Mouse (Mus musculus): ENCODE measurements around the gene Gpd1. TPM values are rescaled to one million over a fixed set of nuclear protein-coding genes. Genes with fewer than 3 reads are reported as not detected.

Gpd1 gene
- polyA plus RNA-seq (2015; fragmentation: Nextera tagmentation; extraction: Ambion mirVana) = 3.3 and 3.7 TPM in 2 replicates

- ATAC-seq (ENCODE audit: low read depth) = peak; percentile 41
- peaks cover 12% of the 10 kb centered on the region for H3K36me3 ChIP-seq (ENCODE audit: control insufficient read depth, insufficient read depth, low read length)
- H3K9ac ChIP-seq (ENCODE audit: low read length) = peak within 1 kb of the TSS; percentile 33
- H3K4me3 ChIP-seq (ENCODE audit: low read length) = 0 out of 2 replicates have a peak within 1 kb of the TSS, but pooled peaks have one; percentile 7
- no peaks in the 10 kb centered on the region for H3K9me3 ChIP-seq (ENCODE audit: control insufficient read depth, low read length)
- H3K4me1 ChIP-seq (replicated peaks; ENCODE audit: control insufficient read depth, insufficient read depth, low read length) = peaks cover 5% of the 10 kb centered on the region; the same call in 1 of the 2 replicates
- H3K4me2 ChIP-seq (ENCODE audit: low read depth, low read length) = peak within 1 kb of the TSS; percentile 36; the same call in 1 of the 2 replicates
- peak within 1 kb of the TSS; percentile 28 for H3K27ac ChIP-seq (ENCODE audit: low read length)
- no peaks in the 10 kb centered on the region for H3K27me3 ChIP-seq (ENCODE audit: control insufficient read depth, insufficient read depth, low read depth, low read length)
- 49% methylated on average over 26 of the region's 26 CpGs for WGBS
Measured at GRCm38 (mm10) chr15:99717386-99718334, at the start of gene Gpd1. Gene Gpd1, plus strand, starts transcription at chr15:99717515.

DNA sequence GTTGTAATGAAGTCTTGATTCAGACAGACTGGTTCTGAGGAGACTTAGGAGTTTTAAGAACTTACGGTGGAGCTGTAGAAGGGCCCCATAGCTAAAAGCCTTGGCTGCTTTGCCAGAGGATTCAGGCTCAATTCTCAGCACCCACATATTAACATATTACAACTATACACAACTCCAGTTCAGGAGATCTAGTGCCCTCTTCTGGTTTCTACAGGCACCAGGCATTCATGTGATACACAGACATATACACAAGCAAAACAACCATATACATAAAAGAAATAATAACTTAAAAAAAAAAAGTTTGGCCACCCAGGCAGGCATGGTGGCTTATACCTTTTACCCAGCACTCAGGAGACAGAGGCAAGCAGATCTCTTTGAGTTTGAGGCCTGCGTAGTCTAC lies 49.8 kb upstream of the Gpd1 start:
- WGBS = 100% methylated on average over 2 of the region's 2 CpGs
- Histone ChIP-seq H3K27ac (ENCODE audit: low read length) (no peak overlapping the region), H3K36me3 (ENCODE audit: control insufficient read depth, insufficient read depth, low read length) (no peaks in the 10 kb centered on the region), H3K9ac (ENCODE audit: low read length) (no peak overlapping the region), H3K4me1 (replicated peaks; ENCODE audit: control insufficient read depth, insufficient read depth, low read length) (peaks cover 21% of the 10 kb centered on the region), H3K4me2 (ENCODE audit: low read depth, low read length) (no peak overlapping the region), H3K4me3 (ENCODE audit: low read length) (no peak overlapping the region), H3K9me3 (ENCODE audit: control insufficient read depth, low read length) (no peaks in the 10 kb centered on the region), H3K27me3 (ENCODE audit: control insufficient read depth, insufficient read depth, low read depth, low read length) (peaks cover 51% of the 10 kb centered on the region)
- no peak for ATAC-seq (ENCODE audit: low read depth)

DNA sequence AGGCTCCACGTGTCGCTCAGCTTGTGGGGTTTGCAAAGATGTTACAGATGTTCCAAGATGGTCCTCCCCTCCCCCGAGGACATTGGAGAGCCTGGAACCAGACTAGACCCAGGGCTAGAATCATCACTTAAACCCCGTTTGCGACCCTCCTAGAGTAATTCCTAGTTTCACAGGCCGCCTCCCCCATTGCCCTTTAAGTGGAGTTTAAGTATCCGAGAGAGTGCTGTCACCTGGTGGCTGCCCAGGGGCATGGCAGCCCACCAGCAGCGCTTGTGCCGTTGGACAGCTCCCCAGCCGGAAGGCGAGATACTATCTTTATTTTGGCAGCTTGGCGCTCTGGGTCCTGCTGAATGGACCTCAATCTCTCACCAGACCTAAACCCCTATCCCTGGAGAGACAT lies 48.4 kb upstream of the Gpd1 start:
- ATAC-seq (ENCODE audit: low read depth) = no peak
- Histone ChIP-seq H3K27me3 (ENCODE audit: control insufficient read depth, insufficient read depth, low read depth, low read length) (peaks cover 59% of the 10 kb centered on the region), H3K4me1 (replicated peaks; ENCODE audit: control insufficient read depth, insufficient read depth, low read length) (peaks cover 20% of the 10 kb centered on the region), H3K36me3 (ENCODE audit: control insufficient read depth, insufficient read depth, low read length) (no peaks in the 10 kb centered on the region), H3K4me3 (ENCODE audit: low read length) (no peak overlapping the region), H3K27ac (ENCODE audit: low read length) (no peak overlapping the region), H3K9ac (ENCODE audit: low read length) (no peak overlapping the region), H3K9me3 (ENCODE audit: control insufficient read depth, low read length) (no peaks in the 10 kb centered on the region), H3K4me2 (ENCODE audit: low read depth, low read length) (no peak overlapping the region)
- WGBS = 3% methylated on average over 12 of the region's 12 CpGs

DNA sequence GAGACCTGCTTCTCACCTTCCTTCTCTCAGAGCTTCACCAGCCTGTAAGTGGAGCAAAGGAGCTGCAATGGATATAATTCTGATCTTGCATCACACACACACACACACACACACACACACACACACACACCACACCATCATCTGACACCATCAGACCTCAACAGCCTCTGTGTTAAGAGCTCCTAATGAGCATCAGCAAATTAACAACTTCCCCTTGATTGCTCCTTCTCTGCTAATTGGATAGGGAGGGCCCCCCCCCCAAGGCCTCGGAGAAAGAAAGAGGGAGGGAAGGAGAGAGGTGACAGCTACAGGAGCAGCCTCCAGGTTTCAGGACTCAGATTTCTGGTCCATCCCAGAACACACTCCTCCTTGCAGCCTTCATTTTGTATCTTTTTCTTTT lies 47.9 kb upstream of the Gpd1 start:
- 0% methylated on average over 1 of the region's 1 CpGs for WGBS
- Histone ChIP-seq H3K27ac (ENCODE audit: low read length) (no peak overlapping the region), H3K9ac (ENCODE audit: low read length) (no peak overlapping the region), H3K4me2 (ENCODE audit: low read depth, low read length) (no peak overlapping the region), H3K27me3 (ENCODE audit: control insufficient read depth, insufficient read depth, low read depth, low read length) (peaks cover 59% of the 10 kb centered on the region), H3K9me3 (ENCODE audit: control insufficient read depth, low read length) (no peaks in the 10 kb centered on the region), H3K4me3 (ENCODE audit: low read length) (no peak overlapping the region), H3K4me1 (replicated peaks; ENCODE audit: control insufficient read depth, insufficient read depth, low read length) (peaks cover 15% of the 10 kb centered on the region), H3K36me3 (ENCODE audit: control insufficient read depth, insufficient read depth, low read length) (no peaks in the 10 kb centered on the region)
- ATAC-seq (ENCODE audit: low read depth) = no peak

DNA sequence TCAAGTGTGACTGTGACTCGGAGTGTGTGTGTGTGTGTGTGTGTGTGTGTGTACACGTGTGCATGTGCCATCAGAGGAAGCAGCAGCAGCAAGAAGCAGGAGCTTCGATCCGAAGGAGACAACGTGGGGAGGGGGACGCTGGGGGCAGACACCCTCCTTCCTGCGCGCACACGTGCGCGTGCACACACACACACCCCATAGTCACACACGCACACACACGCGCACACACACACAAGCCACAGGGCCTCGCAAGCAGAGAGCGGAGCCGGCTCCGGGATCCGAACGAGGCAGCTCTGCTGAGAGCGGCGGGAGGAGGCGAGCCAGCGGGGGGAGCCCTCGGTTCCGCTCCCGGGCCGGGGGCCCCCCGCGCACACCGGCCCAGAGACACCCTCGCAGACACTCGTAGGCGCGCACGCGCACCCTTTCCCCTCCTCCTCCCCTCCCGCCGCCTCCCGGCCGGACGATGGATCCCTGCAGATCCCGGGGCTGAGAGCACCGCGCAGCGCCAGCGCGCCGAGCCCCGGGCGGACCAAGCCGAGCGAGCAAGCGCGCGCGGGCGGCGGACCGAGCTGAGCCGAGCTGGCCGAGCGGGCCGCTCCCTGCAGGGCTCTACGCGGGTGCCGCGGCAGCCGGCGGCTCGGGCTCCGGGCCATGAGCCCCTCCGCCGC lies 47.0 kb upstream of the Gpd1 start, which contains the start of gene Asic1:
TSS of gene Asic1 (plus strand) at position 215 of the 668 bp plus-strand sequence.
- peaks cover 7% of the 10 kb centered on the region for H3K4me1 ChIP-seq (replicated peaks; ENCODE audit: control insufficient read depth, insufficient read depth, low read length)
- H3K4me3 ChIP-seq (ENCODE audit: low read length) = peak within 1 kb of the TSS; percentile 60
- H3K36me3 ChIP-seq (ENCODE audit: control insufficient read depth, insufficient read depth, low read length) = no peaks in the 10 kb centered on the region
- H3K9me3 ChIP-seq (ENCODE audit: control insufficient read depth, low read length) = no peaks in the 10 kb centered on the region
- ATAC-seq (ENCODE audit: low read depth) = peak; percentile 83
- peak within 1 kb of the TSS; percentile 97 for H3K4me2 ChIP-seq (ENCODE audit: low read depth, low read length)
- under 1% methylated on average over 51 of the region's 74 CpGs for WGBS
- no peak within 1 kb of the TSS for H3K27ac ChIP-seq (ENCODE audit: low read length)
- H3K9ac ChIP-seq (ENCODE audit: low read length) = peak within 1 kb of the TSS; percentile 63
- peaks cover 59% of the 10 kb centered on the region for H3K27me3 ChIP-seq (ENCODE audit: control insufficient read depth, insufficient read depth, low read depth, low read length)

DNA sequence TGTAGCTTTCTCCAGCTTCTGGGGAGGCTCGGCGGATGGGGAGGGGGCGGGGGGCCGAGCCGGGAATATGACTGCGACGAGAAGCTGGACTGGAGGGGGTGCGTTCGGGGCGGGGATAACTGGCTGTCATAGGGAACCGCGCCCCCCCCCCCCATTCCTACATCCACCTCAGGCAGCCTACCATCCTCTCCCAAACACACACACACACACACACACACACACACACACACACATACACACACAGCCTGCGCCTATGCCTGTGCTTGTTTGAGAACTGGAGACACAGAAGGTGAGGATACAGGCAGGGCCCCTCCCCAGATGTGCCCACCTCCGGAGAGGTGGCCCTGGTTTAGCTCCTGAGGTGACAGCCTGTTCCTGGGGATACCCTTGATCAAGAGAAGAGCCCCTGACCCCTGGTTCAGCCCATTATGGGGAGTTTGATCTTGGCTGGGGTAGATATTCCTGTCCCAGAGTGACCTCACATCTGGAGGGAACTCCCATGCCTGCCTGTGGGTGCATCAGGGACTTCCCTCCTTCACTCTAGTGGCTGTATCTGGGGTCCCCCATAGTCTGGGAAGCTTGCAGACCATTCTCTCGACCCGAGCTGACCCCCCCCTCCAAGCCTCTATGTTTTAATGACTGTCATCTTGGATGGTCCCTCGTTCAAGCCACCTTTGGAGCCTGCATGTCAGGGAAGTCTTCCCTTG lies 46.2 kb upstream of the Gpd1 start:
- Histone ChIP-seq H3K27me3 (ENCODE audit: control insufficient read depth, insufficient read depth, low read depth, low read length) (peaks cover 51% of the 10 kb centered on the region), H3K4me2 (ENCODE audit: low read depth, low read length) (peak overlapping the region; percentile 97), H3K27ac (ENCODE audit: low read length) (no peak overlapping the region), H3K4me3 (ENCODE audit: low read length) (peak overlapping the region; percentile 60), H3K9ac (ENCODE audit: low read length) (peak overlapping the region; percentile 63), H3K36me3 (ENCODE audit: control insufficient read depth, insufficient read depth, low read length) (no peaks in the 10 kb centered on the region), H3K4me1 (replicated peaks; ENCODE audit: control insufficient read depth, insufficient read depth, low read length) (peaks cover 7% of the 10 kb centered on the region), H3K9me3 (ENCODE audit: control insufficient read depth, low read length) (no peaks in the 10 kb centered on the region)
- 8% methylated on average over 17 of the region's 17 CpGs for WGBS
- ATAC-seq (ENCODE audit: low read depth) = peak; percentile 18; the same call in 1 of the 2 replicates

- no peak overlapping the region for H3K4me3 ChIP-seq (ENCODE audit: low read length)
- H3K9ac ChIP-seq (ENCODE audit: low read length) = no peak overlapping the region
- H3K36me3 ChIP-seq (ENCODE audit: control insufficient read depth, insufficient read depth, low read length) = no peaks in the 10 kb centered on the region
- no peak overlapping the region for H3K27ac ChIP-seq (ENCODE audit: low read length)
- no peak overlapping the region for H3K4me2 ChIP-seq (ENCODE audit: low read depth, low read length)
- no peak for ATAC-seq (ENCODE audit: low read depth)
- peaks cover 7% of the 10 kb centered on the region for H3K4me1 ChIP-seq (replicated peaks; ENCODE audit: control insufficient read depth, insufficient read depth, low read length)
- WGBS = 58% methylated on average over 14 of the region's 14 CpGs
- peaks cover 44% of the 10 kb centered on the region for H3K27me3 ChIP-seq (ENCODE audit: control insufficient read depth, insufficient read depth, low read depth, low read length)
- H3K9me3 ChIP-seq (ENCODE audit: control insufficient read depth, low read length) = no peaks in the 10 kb centered on the region
Measured at GRCm38 (mm10) chr15:99671783-99672182, 45.5 kb upstream of the Gpd1 start.

DNA sequence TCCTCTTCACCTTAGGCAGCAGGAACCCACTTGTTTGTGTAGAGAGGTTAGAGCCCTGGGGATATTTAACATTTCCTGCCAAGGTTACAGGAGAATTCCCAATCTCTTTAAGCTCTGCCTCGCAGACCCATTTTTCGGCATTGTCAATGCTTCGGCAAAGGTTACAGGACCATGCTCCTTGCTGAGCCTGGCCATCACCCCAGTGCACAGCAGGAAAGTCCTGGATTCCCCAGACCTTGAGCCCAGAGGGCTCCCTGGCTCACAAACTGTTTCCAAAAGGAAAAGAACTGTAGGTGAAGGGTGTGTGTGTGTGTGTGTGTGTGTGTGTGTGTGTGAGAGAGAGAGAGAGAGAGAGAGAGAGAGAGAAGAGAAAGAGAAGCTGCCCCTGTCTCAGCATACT lies 42.4 kb upstream of the Gpd1 start:
- H3K4me2 ChIP-seq (ENCODE audit: low read depth, low read length) = no peak overlapping the region
- no peak for ATAC-seq (ENCODE audit: low read depth)
- peaks cover 7% of the 10 kb centered on the region for H3K4me1 ChIP-seq (replicated peaks; ENCODE audit: control insufficient read depth, insufficient read depth, low read length)
- no peaks in the 10 kb centered on the region for H3K9me3 ChIP-seq (ENCODE audit: control insufficient read depth, low read length)
- H3K27ac ChIP-seq (ENCODE audit: low read length) = no peak overlapping the region
- H3K9ac ChIP-seq (ENCODE audit: low read length) = no peak overlapping the region
- H3K27me3 ChIP-seq (ENCODE audit: control insufficient read depth, insufficient read depth, low read depth, low read length) = peaks cover 36% of the 10 kb centered on the region
- no peaks in the 10 kb centered on the region for H3K36me3 ChIP-seq (ENCODE audit: control insufficient read depth, insufficient read depth, low read length)
- no peak overlapping the region for H3K4me3 ChIP-seq (ENCODE audit: low read length)
- 73% methylated on average over 3 of the region's 3 CpGs for WGBS

All from lung, embryonic 16.5 days (tissue).